Mouse (Mus musculus): ENCODE measurements around the gene Limch1.

GRCm38 (mm10) chr5:66830206-66830605 lies 84.6 kb downstream of the Limch1 start:
- no peak for TF ChIP-seq FLI1 (IDR thresholded peaks at IDR 0.05; ENCODE audit: low read length)
- no peak for TF ChIP-seq GATA1 (IDR thresholded peaks at IDR 0.05; ENCODE audit: borderline replicate concordance, low read length)
